Mouse (Mus musculus) forebrain, postnatal 0 days (tissue): ENCODE measurements around the gene Aggf1. TPM values are rescaled to one million over a fixed set of nuclear protein-coding genes. Genes with fewer than 3 reads are reported as not detected.
A peak's percentile ranks its signal among the peaks of the same experiment; 100 is the strongest.

ENCODE experiments used
- ATAC-seq: fragments of 200-750 bp; cut with Nextera tagmentation; 2 replicates; pipeline ENCODE4 v1.8.0; 2017; ENCODE audit warnings: mild to moderate bottlenecking, moderate library complexity
- DNase-seq: peaks from one replicate; pipeline ENCODE4 v3.0.0-alpha.2; 2015
- H3K27ac ChIP-seq: fragments of 300-500 bp; sonication (generic); 2 replicates; pipeline ENCODE4 v1.5.1; 2014; ENCODE audit warnings: low read depth, mild to moderate bottlenecking, antibody characterized with exemption, low read length, moderate library complexity, mixed read lengths
- H3K27me3 ChIP-seq: fragments of 300-500 bp; sonication (generic); 2 replicates; pipeline ENCODE4 v1.6.1; 2014; ENCODE audit warnings: mild to moderate bottlenecking, low read length, mixed read lengths; ENCODE audit not compliant: insufficient read depth
- H3K36me3 ChIP-seq: fragments of 300-500 bp; sonication (generic); 2 replicates; pipeline ENCODE4 v1.6.1; 2014; ENCODE audit warnings: mild to moderate bottlenecking, moderate library complexity; ENCODE audit not compliant: insufficient read depth
- H3K4me1 ChIP-seq: fragments of 300-500 bp; sonication (generic); 2 replicates; pipeline ENCODE4 v1.6.1; 2014; ENCODE audit warnings: antibody characterized with exemption; ENCODE audit not compliant: insufficient read depth
- H3K4me2 ChIP-seq: fragments of 300-500 bp; sonication (generic); 2 replicates; pipeline ENCODE4 v1.6.1; 2014; ENCODE audit warnings: low read depth, mild to moderate bottlenecking, moderate library complexity
- H3K4me3 ChIP-seq: fragments of 300-500 bp; sonication (generic); 2 replicates; pipeline ENCODE4 v1.5.1; 2014; ENCODE audit warnings: low read depth, low read length, mixed read lengths
- H3K9ac ChIP-seq: fragments of 300-500 bp; sonication (generic); 2 replicates; pipeline ENCODE4 v1.6.1; 2014; ENCODE audit warnings: mild to moderate bottlenecking
- H3K9me3 ChIP-seq: fragments of 300-500 bp; sonication (generic); 2 replicates; pipeline ENCODE4 v1.6.1; 2016; ENCODE audit warnings: low read length
- CTCF ChIP-seq: sonication (generic); IDR thresholded peaks from 2 replicates; pipeline ENCODE4 v1.5.1; 2016; ENCODE audit warnings: antibody characterized with exemption, control low read depth, low read depth
- WGBS: fragments of 180-500 bp; shearing (Covaris S2); extraction: QIAGEN DNeasy Blood & Tissue Kit; methylation state at CpG from one replicate; pipeline ENCODE4 v1.1.7; 2014; 5-methylcytosine and 5-hydroxymethylcytosine counted together
- polyA plus RNA-seq: library from polyadenylated mRNA; unstranded; fragments of >200 nt; fragmentation: Nextera tagmentation; extraction: Ambion mirVana; gene quantifications from 2 replicates; pipeline ENCODE4 v1.2.1, GENCODE M21; 2015
- total RNA-seq: library from RNA; depleted of rRNA; stranded (reverse); fragments of >200 nt; gene quantifications from 2 replicates; pipeline ENCODE4 v1.2.3, GENCODE M21; 2014

The Aggf1 gene
- total and polyA plus RNA-seq, 2 experiments from 2014 or later: 32.8 to 36.5 TPM

- Histone ChIP-seq H3K4me3 (no peak overlapping the region), H3K27me3 (no peaks in the 10 kb centered on the region), H3K36me3 (peaks cover 15% of the 10 kb centered on the region), H3K4me1 (peaks cover 5% of the 10 kb centered on the region), H3K27ac (no peak overlapping the region), H3K9me3 (0 out of 2 replicates have a peak, but pooled peaks cover 5% of the 10 kb centered on the region), H3K9ac (no peak overlapping the region), H3K4me2 (no peak overlapping the region)
- 70% methylated on average over 11 of the region's 11 CpGs for WGBS
- no peak for TF ChIP-seq CTCF
- ATAC-seq (no peak), DNase-seq (no peak)
Measured at GRCm38 (mm10) chr13:95332086-95332899, 42.9 kb downstream of the Aggf1 start.

GRCm38 (mm10) chr13:95330507-95330906, 44.6 kb downstream of the Aggf1 start:
- Histone ChIP-seq H3K4me1 (peaks cover 10% of the 10 kb centered on the region), H3K9ac (no peak overlapping the region), H3K4me3 (no peak overlapping the region), H3K4me2 (no peak overlapping the region), H3K36me3 (peaks cover 5% of the 10 kb centered on the region; the same call in 1 of the 2 replicates), H3K27ac (no peak overlapping the region), H3K9me3 (0 out of 2 replicates have a peak, but pooled peaks cover 5% of the 10 kb centered on the region), H3K27me3 (no peaks in the 10 kb centered on the region)
- no peak for TF ChIP-seq CTCF
- DNase-seq (no peak), ATAC-seq (no peak)
- 61% methylated on average over 11 of the region's 11 CpGs for WGBS

- H3K36me3 ChIP-seq: no peaks in the 10 kb centered on the region
- peaks cover 10% of the 10 kb centered on the region for H3K4me1 ChIP-seq
- no peak overlapping the region for H3K9ac ChIP-seq
- no peak overlapping the region for H3K27ac ChIP-seq
- no peak overlapping the region; the same call in 1 of the 2 replicates for H3K4me2 ChIP-seq
- no peak overlapping the region for H3K4me3 ChIP-seq
- no peaks in the 10 kb centered on the region for H3K27me3 ChIP-seq
- 63% methylated on average over 11 of the region's 11 CpGs for WGBS
- no peaks in the 10 kb centered on the region for H3K9me3 ChIP-seq
- ATAC-seq (no peak), DNase-seq (no peak)
- no peak for TF ChIP-seq CTCF
Measured at GRCm38 (mm10) chr13:95328767-95329166, 46.4 kb downstream of the Aggf1 start.

GRCm38 (mm10) chr13:95327345-95327741, 47.8 kb downstream of the Aggf1 start:
- H3K4me3 ChIP-seq: peak overlapping the region; percentile 75
- no peaks in the 10 kb centered on the region for H3K9me3 ChIP-seq
- H3K27me3 ChIP-seq: no peaks in the 10 kb centered on the region
- H3K9ac ChIP-seq: peak overlapping the region; percentile 96
- H3K4me1 ChIP-seq: peaks cover 10% of the 10 kb centered on the region
- TF ChIP-seq CTCF: no peak
- DNase-seq: peak; percentile 63
- peak overlapping the region; percentile 63 for H3K4me2 ChIP-seq
- WGBS: 4% methylated on average over 5 of the region's 5 CpGs
- H3K36me3 ChIP-seq: no peaks in the 10 kb centered on the region
- ATAC-seq: no peak
- H3K27ac ChIP-seq: peak overlapping the region; percentile 55

DNA sequence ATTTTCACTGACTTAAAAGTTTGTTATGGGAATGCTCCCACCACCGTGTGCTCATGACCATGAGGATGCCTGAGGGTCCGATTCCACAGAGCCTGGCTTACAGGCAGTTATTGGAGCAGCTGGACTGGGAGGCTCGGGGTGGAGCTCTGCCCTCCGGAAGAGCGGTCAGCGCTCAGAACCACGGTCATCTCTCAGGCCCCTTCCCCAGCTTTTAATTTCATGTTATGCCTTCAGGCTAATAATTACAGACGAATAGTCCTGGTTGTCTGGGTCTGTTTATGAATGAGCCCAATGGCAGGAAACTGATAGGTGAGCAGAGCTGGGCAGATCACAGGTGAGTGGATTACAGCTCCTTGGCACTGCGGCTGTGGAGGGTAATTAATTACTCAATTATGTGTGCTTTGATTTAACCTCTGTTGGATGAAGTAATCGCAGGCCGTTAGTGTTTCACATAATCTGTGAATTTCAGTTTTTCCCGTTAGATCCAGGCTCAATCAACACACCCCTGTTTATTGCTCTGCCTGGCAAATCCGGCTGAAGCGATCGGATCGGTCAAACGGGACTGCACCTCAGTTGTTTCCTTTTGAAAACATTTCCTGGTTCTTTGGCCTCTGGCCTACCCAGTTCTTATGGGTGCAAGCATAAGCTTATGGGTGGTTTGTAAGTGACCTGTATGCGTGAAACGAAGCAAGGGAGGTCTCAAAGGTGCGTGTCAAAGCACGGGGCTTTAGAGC, 48.4 kb downstream of the Aggf1 start:
- H3K27ac ChIP-seq: peak overlapping the region; percentile 55
- 5% methylated on average over 21 of the region's 21 CpGs for WGBS
- peak overlapping the region; percentile 96 for H3K9ac ChIP-seq
- H3K27me3 ChIP-seq: no peaks in the 10 kb centered on the region
- peak overlapping the region; percentile 63 for H3K4me2 ChIP-seq
- H3K4me3 ChIP-seq: peak overlapping the region; percentile 75
- DNase-seq: no peak
- peaks cover 10% of the 10 kb centered on the region for H3K4me1 ChIP-seq
- no peak for ATAC-seq
- H3K9me3 ChIP-seq: no peaks in the 10 kb centered on the region
- no peak for TF ChIP-seq CTCF
- H3K36me3 ChIP-seq: no peaks in the 10 kb centered on the region

DNA sequence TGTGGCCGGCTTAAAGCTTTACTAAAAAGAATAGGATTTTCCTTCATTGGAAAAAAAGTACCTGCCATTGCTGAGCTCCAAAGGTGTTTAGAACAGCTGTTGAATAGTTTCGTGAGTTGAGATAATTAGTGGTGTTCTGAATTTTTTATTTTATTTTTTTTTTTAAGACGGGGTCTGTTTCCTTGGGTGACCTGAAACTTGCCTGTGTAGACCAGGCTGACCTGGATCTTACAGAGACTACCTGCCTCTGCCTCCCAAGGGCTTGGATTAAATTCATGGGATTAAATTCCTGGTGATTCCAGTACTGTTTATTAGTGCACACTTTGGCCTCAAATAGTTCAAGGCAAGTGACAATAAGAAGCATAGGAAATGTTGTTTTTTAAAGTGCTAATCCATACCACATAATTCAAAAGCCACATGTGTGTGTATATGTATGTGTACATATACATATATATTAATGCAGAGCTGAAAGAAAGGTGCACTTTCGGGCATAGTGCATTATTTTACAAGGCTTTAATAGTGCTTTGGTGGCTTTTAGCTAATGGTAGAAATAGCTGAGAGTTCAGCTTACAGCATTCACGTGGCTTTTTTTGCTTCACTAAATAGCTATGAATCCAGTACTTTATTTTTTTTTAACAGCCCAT, 49.1 kb downstream of the Aggf1 start:
- H3K9ac ChIP-seq: peak overlapping the region; percentile 96
- ATAC-seq (no peak), DNase-seq (peak; percentile 63)
- peak overlapping the region; percentile 75 for H3K4me3 ChIP-seq
- peak overlapping the region; percentile 63 for H3K4me2 ChIP-seq
- H3K9me3 ChIP-seq: no peaks in the 10 kb centered on the region
- WGBS: 3% methylated on average over 5 of the region's 5 CpGs
- H3K27me3 ChIP-seq: no peaks in the 10 kb centered on the region
- H3K27ac ChIP-seq: peak overlapping the region; percentile 94
- no peaks in the 10 kb centered on the region for H3K36me3 ChIP-seq
- H3K4me1 ChIP-seq: peaks cover 10% of the 10 kb centered on the region
- TF ChIP-seq CTCF: no peak
